ENCODE assay signal across 11 mouse cellular contexts in the genomic region with DNA sequence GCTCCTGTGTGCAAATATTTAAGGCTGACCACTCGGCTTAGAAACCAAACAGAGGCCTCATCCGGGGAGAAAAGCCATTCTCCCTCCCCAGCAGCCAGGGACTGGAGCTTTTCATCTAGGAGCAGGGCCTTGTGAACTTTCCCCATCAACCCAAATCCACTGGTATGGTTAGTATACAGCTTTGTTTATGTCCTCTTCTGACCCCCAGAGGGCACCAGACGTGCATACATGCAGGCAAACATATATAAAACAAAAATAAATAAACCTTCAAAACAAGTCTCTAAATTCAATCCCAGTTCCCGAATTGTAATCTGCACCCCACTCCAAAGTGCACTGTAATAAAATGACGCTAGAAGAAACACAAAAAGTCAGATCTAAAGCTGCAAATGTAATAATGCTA. TPM values are rescaled to one million over a fixed set of nuclear protein-coding genes. Genes with fewer than 3 reads are reported as not detected.
DNase-seq lines count a peak whose midpoint lies in the region; ATAC-seq and TF ChIP-seq lines count a peak whose summit lies in the region.
"Had no signal": no experiment of that assay in that cellular context is flagged by ENCODE, and none has a peak within 500 bp of the region (broad histone marks: within the 10 kb centered on the region; RNA-seq: fewer than 3 reads in every experiment).

No protein-coding gene starts in this region.

- 45% methylated on average over 5 of the region's 5 CpGs for whole genome bisulfite sequencing in kidney, adult 2 months
- 62% methylated on average over 5 of the region's 5 CpGs for WGBS in neural tube, embryonic 15.5 days

- peaks cover 11% of the 10 kb centered on the region; the same call in 1 of the 2 replicates for H3K4me1 ChIP-seq in kidney, adult 2 months (ENCODE audit: control insufficient read depth, insufficient read depth, low read length)
- H3K4me1 ChIP-seq in neural tube, embryonic 15.5 days = no peaks in the 10 kb centered on the region

- no peaks in the 10 kb centered on the region for H3K27me3 ChIP-seq in kidney, adult 2 months (replicated peaks; ENCODE audit: control insufficient read depth, insufficient read depth, low read length)
- H3K27me3 ChIP-seq in neural tube, embryonic 15.5 days (replicated peaks) = no peaks in the 10 kb centered on the region

- peak; percentile 70 for ATAC-seq in megakaryocyte, adult 5-6 weeks (ENCODE audit: poor library complexity, severe bottlenecking)
- ATAC-seq in neural tube, embryonic 15.5 days (ENCODE audit: low FRiP score) = no peak
- ATAC-seq in inflammation-experienced regulatory T-cells, adult 6 months = no peak

- 0 out of 2 replicates have a peak, but pooled peaks have one; percentile 16 for TF ChIP-seq CTCF in kidney, adult 2 months (conservative IDR thresholded peaks at IDR 0.05; ENCODE audit: insufficient read depth, insufficient read length, low read depth, low read length)

- no peaks in the 10 kb centered on the region for H3K9me3 ChIP-seq in neural tube, embryonic 15.5 days (replicated peaks)

- H3K36me3 ChIP-seq in kidney, adult 2 months (ENCODE audit: control insufficient read depth, insufficient read depth, low read length) = no peaks in the 10 kb centered on the region
- H3K36me3 ChIP-seq in neural tube, embryonic 15.5 days = no peaks in the 10 kb centered on the region

- no peak for DNase-seq in kidney, adult 2 months
- no peak for DNase-seq in kidney, adult 9 months
- peak; percentile 54 to 64 for DNase-seq in B cell, adult 2 months
- peak; percentile 75 for DNase-seq in NIH3T3 (ENCODE audit: low read depth)
- DNase-seq in layer of hippocampus, postnatal 36 days = no peak
- DNase-seq: cerebellum, postnatal 36 days; heart, postnatal 36 days had no signal

- no peak overlapping the region for H3K4me2 ChIP-seq in neural tube, embryonic 15.5 days

- no peak overlapping the region for H3K4me3 ChIP-seq in kidney, adult 2 months (ENCODE audit: insufficient read depth, low read depth, low read length)
- no peak overlapping the region for H3K4me3 ChIP-seq in neural tube, embryonic 15.5 days (replicated peaks)

- H3K27ac ChIP-seq in kidney, adult 2 months (ENCODE audit: insufficient read depth, low read depth, low read length) = peak overlapping the region; percentile 66
- no peak overlapping the region for H3K27ac ChIP-seq in neural tube, embryonic 15.5 days (replicated peaks)

- no peak for TF ChIP-seq POLR2A in kidney, adult 2 months (IDR thresholded peaks at IDR 0.05; ENCODE audit: low read depth, low read length)

- no peak overlapping the region for H3K9ac ChIP-seq in neural tube, embryonic 15.5 days (replicated peaks)

RNA-seq across cellular contexts. Expression of gene Gp1ba, which starts 9.4 kb away (rescaled TPM):
- 0.03 TPM in 1 of 2 replicates, not detected in the other for polyA plus RNA-seq in kidney, adult 2 months (2012; rRNA removed)
- 0.20 and 0.23 TPM in 2 replicates for total RNA-seq in megakaryocyte, adult 5-6 weeks (2015)
- 0.04 TPM in 1 of 2 replicates, not detected in the other for total RNA-seq in megakaryocyte, adult 5-6 weeks (2017)
- total RNA-seq in layer of hippocampus, postnatal 36 days (2021) = not detected
- polyA plus RNA-seq in neural tube, embryonic 15.5 days (2015; fragmentation: Nextera tagmentation; extraction: Ambion mirVana) = 0.15 TPM in 2 replicates
- polyA plus RNA-seq in inflammation-experienced regulatory T-cells, adult 6 months (2017; shearing (Covaris generic)) = under 1 TPM; 0.17 to 0.69 (median 0.21) TPM

RNA-seq across cellular contexts. Expression of gene Chrne, which starts 10.5 kb away (rescaled TPM):
- polyA plus RNA-seq in kidney, adult 2 months (2012; rRNA removed) = 0.86 and 1.0 TPM in 2 replicates
- total RNA-seq in megakaryocyte, adult 5-6 weeks (2015) = 0.36 TPM in 1 of 2 replicates, not detected in the other
- 0.41 and 1.2 TPM in 2 replicates for total RNA-seq in megakaryocyte, adult 5-6 weeks (2017)
- not detected for total RNA-seq in layer of hippocampus, postnatal 36 days (2021)
- 0.23 and 0.40 TPM in 2 replicates for polyA plus RNA-seq in neural tube, embryonic 15.5 days (2015; fragmentation: Nextera tagmentation; extraction: Ambion mirVana)
- 1 to 10 TPM in 1 of 3 experiments, under 1 TPM in 2; 0.51 to 3.0 (median 0.78) TPM for polyA plus RNA-seq in inflammation-experienced regulatory T-cells, adult 6 months (2017; shearing (Covaris generic))
- total RNA-seq: heart, postnatal 36 days had no signal

RNA-seq across cellular contexts. Expression of gene 4930544D05Rik, which starts 13.9 kb away (rescaled TPM):
- 0.29 TPM in 1 of 2 replicates, not detected in the other for polyA plus RNA-seq in kidney, adult 2 months (2012; rRNA removed)
- total RNA-seq in megakaryocyte, adult 5-6 weeks (2015) = not detected in 2 replicates
- not detected in 2 replicates for total RNA-seq in megakaryocyte, adult 5-6 weeks (2017)
- 1 to 10 TPM; 1.2 to 1.7 TPM for total RNA-seq in layer of hippocampus, postnatal 36 days (2021)
- not detected in 2 replicates for polyA plus RNA-seq in neural tube, embryonic 15.5 days (2015; fragmentation: Nextera tagmentation; extraction: Ambion mirVana)
- not detected for polyA plus RNA-seq in inflammation-experienced regulatory T-cells, adult 6 months (2017; shearing (Covaris generic))
- total RNA-seq: heart, postnatal 36 days had no signal
- polyA plus RNA-seq: urinary bladder, adult 2 months had no signal

RNA-seq across cellular contexts. Expression of gene Rnf167, which starts 17.5 kb away (rescaled TPM):
- 118 and 123 TPM in 2 replicates for polyA plus RNA-seq in kidney, adult 2 months (2012; rRNA removed)
- 75.6 and 82.1 TPM in 2 replicates for total RNA-seq in megakaryocyte, adult 5-6 weeks (2015)
- 57.4 and 60.0 TPM in 2 replicates for total RNA-seq in megakaryocyte, adult 5-6 weeks (2017)
- 10 to 100 TPM; 85.6 to 88.0 TPM for total RNA-seq in layer of hippocampus, postnatal 36 days (2021)
- 100 and 109 TPM in 2 replicates for polyA plus RNA-seq in neural tube, embryonic 15.5 days (2015; fragmentation: Nextera tagmentation; extraction: Ambion mirVana)
- 100 to 1,000 TPM; 276 to 454 (median 423) TPM for polyA plus RNA-seq in inflammation-experienced regulatory T-cells, adult 6 months (2017; shearing (Covaris generic))

RNA-seq across cellular contexts. Expression of gene Slc25a11, which starts 17.7 kb away (rescaled TPM):
- polyA plus RNA-seq in kidney, adult 2 months (2012; rRNA removed) = 281 and 284 TPM in 2 replicates
- 78.9 and 93.0 TPM in 2 replicates for total RNA-seq in megakaryocyte, adult 5-6 weeks (2015)
- 63.4 and 66.1 TPM in 2 replicates for total RNA-seq in megakaryocyte, adult 5-6 weeks (2017)
- total RNA-seq in layer of hippocampus, postnatal 36 days (2021) = 100 to 1,000 TPM; 115 to 119 TPM
- 169 and 174 TPM in 2 replicates for polyA plus RNA-seq in neural tube, embryonic 15.5 days (2015; fragmentation: Nextera tagmentation; extraction: Ambion mirVana)
- polyA plus RNA-seq in inflammation-experienced regulatory T-cells, adult 6 months (2017; shearing (Covaris generic)) = 100 to 1,000 TPM in 2 of 3 experiments, 10 to 100 TPM in 1; 85.3 to 111 (median 111) TPM

Comparison
In these comparisons a context has a peak if more than half of its experiments do, and no peak if none do; other contexts are left out.
1. DNase-seq: peak in B cell, adult 2 months (2 of 2) and NIH3T3 (single experiment); none in kidney, adult 2 months (single experiment), kidney, adult 9 months (single experiment) and layer of hippocampus, postnatal 36 days (0 of 2).